ENCODE assay signal across 10 mouse cellular contexts in the genomic region with DNA sequence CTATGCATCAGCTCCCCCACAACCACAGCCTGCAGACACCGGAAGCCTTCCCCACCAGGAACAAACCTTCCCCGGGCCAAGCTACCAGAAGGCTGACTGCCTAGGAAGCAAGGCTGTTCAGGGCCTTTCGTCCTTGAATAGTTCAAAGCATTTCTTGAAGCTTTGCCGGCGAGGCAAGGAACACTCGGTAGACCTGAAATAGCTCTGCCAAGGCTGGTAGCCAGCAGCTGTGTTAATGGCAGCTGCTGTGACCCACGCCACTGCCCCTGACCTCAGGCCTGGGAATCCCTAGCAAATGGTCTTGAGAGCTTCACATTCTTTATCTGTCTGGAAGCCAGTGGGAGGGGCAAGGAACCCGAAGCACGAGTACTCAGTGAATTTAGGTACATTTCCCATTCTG. TPM values are rescaled to one million over a fixed set of nuclear protein-coding genes. Genes with fewer than 3 reads are reported as not detected.
DNase-seq lines count a peak whose midpoint lies in the region; ATAC-seq and TF ChIP-seq lines count a peak whose summit lies in the region.
"Had no signal": no experiment of that assay in that cellular context is flagged by ENCODE, and none has a peak within 500 bp of the region (broad histone marks: within the 10 kb centered on the region; RNA-seq: fewer than 3 reads in every experiment).

No protein-coding gene starts in this region.

- H3K4me1 ChIP-seq in hindbrain, embryonic 10.5 days (replicated peaks) = peaks cover 30% of the 10 kb centered on the region
- no peaks in the 10 kb centered on the region for H3K4me1 ChIP-seq in hindbrain, embryonic 14.5 days (replicated peaks; ENCODE audit: control insufficient read depth, insufficient read depth, low read length)
- H3K4me1 ChIP-seq in limb, embryonic 14.5 days (ENCODE audit: control insufficient read depth, insufficient read depth, low read length) = peaks cover 6% of the 10 kb centered on the region
- no peaks in the 10 kb centered on the region for H3K4me1 ChIP-seq in midbrain, embryonic 14.5 days (ENCODE audit: control insufficient read depth, insufficient read depth, low read length)

- no peak overlapping the region for H3K9ac ChIP-seq in hindbrain, embryonic 14.5 days
- H3K9ac ChIP-seq in limb, embryonic 14.5 days (ENCODE audit: low read depth, low read length, severe bottlenecking) = no peak overlapping the region
- no peak overlapping the region for H3K9ac ChIP-seq in midbrain, embryonic 14.5 days (replicated peaks; ENCODE audit: low read length)

- H3K27me3 ChIP-seq in hindbrain, embryonic 10.5 days (ENCODE audit: insufficient read depth, poor library complexity, severe bottlenecking) = no peaks in the 10 kb centered on the region
- H3K27me3 ChIP-seq in hindbrain, embryonic 14.5 days (ENCODE audit: control insufficient read depth, insufficient read depth, low read length) = no peaks in the 10 kb centered on the region
- H3K27me3 ChIP-seq in limb, embryonic 14.5 days (ENCODE audit: control insufficient read depth, insufficient read depth, low read length) = no peaks in the 10 kb centered on the region
- H3K27me3 ChIP-seq in midbrain, embryonic 14.5 days (ENCODE audit: control insufficient read depth, insufficient read depth, low read length) = no peaks in the 10 kb centered on the region

- H3K27ac ChIP-seq in hindbrain, embryonic 10.5 days = peak overlapping the region; percentile 69
- no peak overlapping the region for H3K27ac ChIP-seq in hindbrain, embryonic 14.5 days
- no peak overlapping the region for H3K27ac ChIP-seq in limb, embryonic 14.5 days (replicated peaks; ENCODE audit: low read depth, low read length)
- H3K27ac ChIP-seq in midbrain, embryonic 14.5 days (replicated peaks; ENCODE audit: low read depth, low read length) = no peak overlapping the region
- H3K27ac ChIP-seq: hindbrain, postnatal 0 days had no signal

- H3K4me2 ChIP-seq in hindbrain, embryonic 14.5 days (replicated peaks) = no peak overlapping the region
- no peak overlapping the region for H3K4me2 ChIP-seq in limb, embryonic 14.5 days (replicated peaks; ENCODE audit: low read depth, low read length, severe bottlenecking)
- H3K4me2 ChIP-seq in midbrain, embryonic 14.5 days (ENCODE audit: low read length) = no peak overlapping the region

- DNase-seq in hindbrain, embryonic 10.5 days (ENCODE audit: low spot score) = peak; percentile 28
- no peak for DNase-seq in hindbrain, embryonic 14.5 days (ENCODE audit: low spot score)
- DNase-seq in R1 (ENCODE audit: low read depth, low spot score) = peak; percentile 91
- peak; percentile 41 for DNase-seq in embryo, embryonic 9.5 days (ENCODE audit: extremely low spot score)
- DNase-seq in limb, embryonic 14.5 days (ENCODE audit: low spot score) = peak; percentile 31
- DNase-seq in midbrain, embryonic 14.5 days = no peak
- no peak for DNase-seq in lung, postnatal 4 days
- DNase-seq: right cerebral cortex, postnatal 25 days had no signal

- no peak overlapping the region for H3K4me3 ChIP-seq in hindbrain, embryonic 10.5 days
- H3K4me3 ChIP-seq in hindbrain, embryonic 14.5 days (replicated peaks; ENCODE audit: low read length) = no peak overlapping the region
- H3K4me3 ChIP-seq in limb, embryonic 14.5 days (replicated peaks; ENCODE audit: low read length) = no peak overlapping the region
- no peak overlapping the region for H3K4me3 ChIP-seq in midbrain, embryonic 14.5 days (replicated peaks; ENCODE audit: low read depth, low read length)

- TF ChIP-seq POLR2A in limb, embryonic 14.5 days (IDR thresholded peaks at IDR 0.05; ENCODE audit: borderline replicate concordance, extremely low read depth, insufficient read depth, insufficient read length) = no peak

- 48% methylated on average over 9 of the region's 9 CpGs for WGBS in hindbrain, embryonic 10.5 days
- 52% methylated on average over 9 of the region's 9 CpGs for WGBS in hindbrain, embryonic 14.5 days
- 28% methylated on average over 9 of the region's 9 CpGs for WGBS in limb, embryonic 14.5 days
- 57% methylated on average over 9 of the region's 9 CpGs for WGBS in midbrain, embryonic 14.5 days

- ATAC-seq in hindbrain, embryonic 14.5 days (ENCODE audit: low FRiP score) = no peak
- ATAC-seq in limb, embryonic 14.5 days (ENCODE audit: low FRiP score, low read depth) = peak; percentile 48; the same call in 1 of the 2 replicates
- ATAC-seq in midbrain, embryonic 14.5 days (ENCODE audit: low FRiP score, low TSS enrichment) = no peak
- no peak for ATAC-seq in frontal cortex, adult (ENCODE audit: low TSS enrichment)
- ATAC-seq: hindbrain, postnatal 0 days had no signal

- H3K36me3 ChIP-seq in hindbrain, embryonic 10.5 days = no peaks in the 10 kb centered on the region
- no peaks in the 10 kb centered on the region for H3K36me3 ChIP-seq in hindbrain, embryonic 14.5 days (replicated peaks; ENCODE audit: control insufficient read depth, insufficient read depth)
- no peaks in the 10 kb centered on the region for H3K36me3 ChIP-seq in limb, embryonic 14.5 days (ENCODE audit: control insufficient read depth, insufficient read depth, low read length)
- H3K36me3 ChIP-seq in midbrain, embryonic 14.5 days (ENCODE audit: control insufficient read depth, insufficient read depth, low read length) = no peaks in the 10 kb centered on the region

- no peaks in the 10 kb centered on the region for H3K9me3 ChIP-seq in hindbrain, embryonic 10.5 days
- H3K9me3 ChIP-seq in hindbrain, embryonic 14.5 days (ENCODE audit: control insufficient read depth, low read length) = no peaks in the 10 kb centered on the region
- H3K9me3 ChIP-seq in limb, embryonic 14.5 days (ENCODE audit: control insufficient read depth, low read length) = no peaks in the 10 kb centered on the region
- H3K9me3 ChIP-seq in midbrain, embryonic 14.5 days (ENCODE audit: control insufficient read depth, low read length) = no peaks in the 10 kb centered on the region

RNA-seq across cellular contexts. Expression of a gene that starts 35.3 kb away (rescaled TPM):
- polyA plus RNA-seq in hindbrain, embryonic 10.5 days (2016; fragmentation: Nextera tagmentation; extraction: Ambion mirVana) = 24.4 and 29.0 TPM in 2 replicates
- polyA plus RNA-seq in hindbrain, embryonic 14.5 days (2014; fragmentation: Nextera tagmentation; extraction: Ambion mirVana) = 31.3 and 37.7 TPM in 2 replicates
- 87.9 and 89.2 TPM in 2 replicates for polyA plus RNA-seq in limb, embryonic 14.5 days (2012; rRNA removed)
- polyA plus RNA-seq in limb, embryonic 14.5 days (2014; fragmentation: Nextera tagmentation; extraction: Ambion mirVana) = 29.3 and 30.7 TPM in 2 replicates
- 42.9 TPM in 2 replicates for polyA plus RNA-seq in midbrain, embryonic 14.5 days (2014; fragmentation: Nextera tagmentation; extraction: Ambion mirVana)

Comparison
In these comparisons a context has a peak if more than half of its experiments do, and no peak if none do; other contexts are left out.
1. DNase-seq: peak in hindbrain, embryonic 10.5 days (single experiment), R1 (single experiment), embryo, embryonic 9.5 days (single experiment) and limb, embryonic 14.5 days (single experiment); none in hindbrain, embryonic 14.5 days (single experiment), midbrain, embryonic 14.5 days (single experiment) and lung, postnatal 4 days (0 of 2).